Mouse (Mus musculus) bone marrow, adult 2 months (tissue): ENCODE results near the gene Syt6. TPM values are rescaled to one million over a fixed set of nuclear protein-coding genes. Genes with fewer than 3 reads are reported as not detected.

Source experiments
- H3K27ac ChIP-seq: fragments of 200-500 bp; 2 replicates; pipeline ENCODE4 v1.5.1; 2012; ENCODE audit warnings: low read depth, mild to moderate bottlenecking, control low read depth, inconsistent platforms, low read length; ENCODE audit not compliant: control insufficient read depth, poor library complexity, insufficient read depth
- H3K4me1 ChIP-seq: fragments of 200-500 bp; 2 replicates; pipeline ENCODE4 v1.6.1; 2011; ENCODE audit warnings: low read length; ENCODE audit not compliant: control insufficient read depth, insufficient read depth
- H3K4me3 ChIP-seq: fragments of 200-500 bp; replicated peaks from 2 replicates; pipeline ENCODE3; 2011; ENCODE audit warnings: mild to moderate bottlenecking, low read depth, low read length, control low read depth; ENCODE audit not compliant: control insufficient read depth
- CTCF ChIP-seq: fragments of 200-500 bp; IDR thresholded peaks from 2 replicates; pipeline ENCODE4 v1.5.1; 2011; ENCODE audit warnings: low read length, control low read depth; ENCODE audit not compliant: control insufficient read depth, insufficient read depth
- POLR2A ChIP-seq: fragments of 200-500 bp; IDR thresholded peaks from 2 replicates; pipeline ENCODE4 v1.6.1; 2011; ENCODE audit warnings: low read depth, mild to moderate bottlenecking, control low read depth, low read length, borderline replicate concordance; ENCODE audit not compliant: control insufficient read depth
- WGBS: fragments of 180-500 bp; shearing (Covaris S2); methylation state at CpG from one replicate; pipeline ENCODE4 v1.1.7; 2018; 5-methylcytosine and 5-hydroxymethylcytosine counted together
- polyA plus RNA-seq: library from polyadenylated mRNA; stranded (reverse); fragments of >200 nt; gene quantifications from 2 replicates; pipeline ENCODE4 v1.2.4, GENCODE M21; 2011; ENCODE audit warnings: low replicate concordance; ENCODE audit not compliant: missing spikeins, insufficient read depth, insufficient read length

Gene Syt6
- polyA plus RNA-seq = 1.3 TPM in 1 of 2 replicates, not detected in the other

- TF ChIP-seq CTCF (no peak), POLR2A (no peak)
- 3% methylated on average over 37 of the region's 44 CpGs for WGBS
Observed at GRCm38 (mm10) chr3:103575156-103575892, at the start of gene Syt6. Gene Syt6, plus strand, starts transcription at chr3:103575231.

GRCm38 (mm10) chr3:103526201-103526704 is 48.8 kb upstream of the Syt6 start:
- Histone ChIP-seq H3K4me3 (no peak overlapping the region), H3K4me1 (no peaks in the 10 kb centered on the region), H3K27ac (no peak overlapping the region)
- 73% methylated on average over 4 of the region's 4 CpGs for WGBS
- TF ChIP-seq CTCF = no peak
- TF ChIP-seq POLR2A = no peak

More at GRCm38 (mm10) chr3:103575156-103575892, at the start of gene Syt6:
- Histone ChIP-seq H3K4me3 (no peak within 1 kb of the TSS), H3K4me1 (no peaks in the 10 kb centered on the region), H3K27ac (no peak within 1 kb of the TSS; the same call in 1 of the 2 replicates)

- TF ChIP-seq CTCF = no peak
- no peak for TF ChIP-seq POLR2A
- Histone ChIP-seq H3K27ac (no peak overlapping the region), H3K4me3 (no peak overlapping the region), H3K4me1 (no peaks in the 10 kb centered on the region)
- 0% methylated on average over 2 of the region's 2 CpGs for WGBS
Observed at GRCm38 (mm10) chr3:103526864-103527263, 48.2 kb upstream of the Syt6 start.

GRCm38 (mm10) chr3:103534036-103534435 is 41.0 kb upstream of the Syt6 start:
- no peak overlapping the region for H3K4me3 ChIP-seq
- H3K4me1 ChIP-seq = no peaks in the 10 kb centered on the region; the same call in 1 of the 2 replicates
- WGBS = 84% methylated on average over 9 of the region's 9 CpGs
- no peak overlapping the region for H3K27ac ChIP-seq
- TF ChIP-seq POLR2A (no peak), CTCF (no peak)

- no peak overlapping the region for H3K27ac ChIP-seq
- 70% methylated on average over 5 of the region's 5 CpGs for WGBS
- H3K4me1 ChIP-seq = no peaks in the 10 kb centered on the region; the same call in 1 of the 2 replicates
- H3K4me3 ChIP-seq = no peak overlapping the region
- no peak for TF ChIP-seq CTCF
- TF ChIP-seq POLR2A = no peak
Observed at GRCm38 (mm10) chr3:103535207-103535606, 39.8 kb upstream of the Syt6 start.

GRCm38 (mm10) chr3:103539148-103539547 is 35.9 kb upstream of the Syt6 start:
- TF ChIP-seq POLR2A = no peak
- TF ChIP-seq CTCF = no peak
- H3K4me3 ChIP-seq = no peak overlapping the region
- 72% methylated on average over 7 of the region's 7 CpGs for WGBS
- no peaks in the 10 kb centered on the region; the same call in 1 of the 2 replicates for H3K4me1 ChIP-seq
- H3K27ac ChIP-seq = no peak overlapping the region

- no peak overlapping the region for H3K4me3 ChIP-seq
- no peak for TF ChIP-seq CTCF
- TF ChIP-seq POLR2A = no peak
- H3K4me1 ChIP-seq = no peaks in the 10 kb centered on the region
- no peak overlapping the region for H3K27ac ChIP-seq
- 57% methylated on average over 2 of the region's 2 CpGs for WGBS
Observed at GRCm38 (mm10) chr3:103546166-103546565, 28.9 kb upstream of the Syt6 start.

GRCm38 (mm10) chr3:103546626-103547025 is 28.4 kb upstream of the Syt6 start:
- 80% methylated on average over 3 of the region's 3 CpGs for WGBS
- TF ChIP-seq CTCF (no peak), POLR2A (no peak)
- no peaks in the 10 kb centered on the region for H3K4me1 ChIP-seq

GRCm38 (mm10) chr3:103550236-103550635 is 24.8 kb upstream of the Syt6 start:
- 81% methylated on average over 5 of the region's 5 CpGs for WGBS
- TF ChIP-seq CTCF (no peak), POLR2A (no peak)

More at GRCm38 (mm10) chr3:103546626-103547025, 28.4 kb upstream of the Syt6 start:
- Histone ChIP-seq H3K27ac (no peak overlapping the region), H3K4me3 (no peak overlapping the region)

More at GRCm38 (mm10) chr3:103550236-103550635, 24.8 kb upstream of the Syt6 start:
- Histone ChIP-seq H3K27ac (no peak overlapping the region), H3K4me3 (no peak overlapping the region), H3K4me1 (no peaks in the 10 kb centered on the region)
